Mouse (Mus musculus) ES-Bruce4 (cell line): Measurements from ENCODE around the gene Dppa4.

Experiments
- CTCF ChIP-seq: IDR thresholded peaks from one replicate; pipeline ENCODE4 v1.8.1; 2011; ENCODE audit warnings: low read depth, low read length
- EP300 ChIP-seq: IDR thresholded peaks from 2 replicates; pipeline ENCODE4 v1.6.1; 2011; ENCODE audit warnings: low read depth, low read length; ENCODE audit not compliant: insufficient read depth
- POLR2A ChIP-seq: IDR thresholded peaks from one replicate; pipeline ENCODE4 v1.8.1; 2011; ENCODE audit warnings: low read length; ENCODE audit not compliant: insufficient read depth

GRCm38 (mm10) chr16:48280883-48281282 is 2.6 kb upstream of the Dppa4 start:
- no peak for TF ChIP-seq CTCF
- no peak for TF ChIP-seq POLR2A
- TF ChIP-seq EP300 = no peak
